In the genomic region with DNA sequence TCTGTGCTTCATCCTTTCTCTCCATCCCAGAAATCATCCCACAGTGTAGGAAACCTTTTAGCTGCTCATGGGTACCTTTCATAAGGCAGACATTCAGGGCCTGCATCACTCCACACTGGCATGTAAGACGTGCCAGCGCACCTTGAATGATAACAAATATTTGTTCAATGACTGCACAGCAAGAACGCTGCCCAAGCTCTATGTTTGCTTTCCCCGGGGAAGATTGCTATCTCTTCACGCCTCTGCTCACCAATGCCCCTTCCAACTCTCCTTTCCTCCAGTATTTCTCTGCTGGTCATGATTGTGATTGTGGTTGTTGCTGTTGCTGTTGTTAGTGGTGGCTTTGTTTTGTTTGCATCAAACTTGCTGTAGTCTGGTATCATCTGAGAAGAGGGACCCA, we compare ENCODE assay signal across 14 mouse cellular contexts.
"Had no signal": no experiment of that assay in that cellular context is flagged by ENCODE, and none has a peak within 500 bp of the region (broad histone marks: within the 10 kb centered on the region; RNA-seq: fewer than 3 reads in every experiment).

No protein-coding gene starts in this region.

- H3K27ac ChIP-seq: hindbrain, embryonic 13.5 days; hindbrain, postnatal 0 days; kidney, postnatal 0 days; limb, embryonic 10.5 days; liver, embryonic 13.5 days; lung, embryonic 15.5 days; macrophage; midbrain, embryonic 12.5 days had no signal

- H3K4me3 ChIP-seq: hindbrain, embryonic 13.5 days; limb, embryonic 10.5 days; liver, embryonic 13.5 days; lung, embryonic 15.5 days; megakaryocyte, embryonic 14.5 days; midbrain, embryonic 12.5 days had no signal

- H3K27me3 ChIP-seq: hindbrain, embryonic 13.5 days; midbrain, embryonic 12.5 days had no signal

- DNase-seq: kidney, adult 18-20 months; kidney, postnatal 36 days; liver, embryonic 13.5 days; liver, postnatal 0 days; right cerebral cortex, postnatal 14 days; thymus, postnatal 36 days had no signal

- H3K9me3 ChIP-seq: hindbrain, embryonic 13.5 days; limb, embryonic 10.5 days; liver, embryonic 13.5 days; lung, embryonic 15.5 days; midbrain, embryonic 12.5 days had no signal

- ATAC-seq: hindbrain, postnatal 0 days; liver, postnatal 0 days had no signal

- H3K4me2 ChIP-seq: hindbrain, embryonic 13.5 days; liver, embryonic 13.5 days; lung, embryonic 15.5 days; midbrain, embryonic 12.5 days had no signal

- H3K4me1 ChIP-seq: liver, embryonic 13.5 days had no signal

- H3K9ac ChIP-seq: hindbrain, embryonic 13.5 days; liver, embryonic 13.5 days; liver, postnatal 0 days; lung, embryonic 15.5 days; midbrain, embryonic 12.5 days had no signal

- H3K36me3 ChIP-seq: hindbrain, embryonic 13.5 days; limb, embryonic 10.5 days; liver, embryonic 13.5 days; lung, embryonic 15.5 days; midbrain, embryonic 12.5 days had no signal
